Mouse (Mus musculus) adrenal gland, postnatal 14 days (tissue): Measurements from ENCODE around the gene Setd2. TPM values are rescaled to one million over a fixed set of nuclear protein-coding genes. Genes with fewer than 3 reads are reported as not detected.

Source experiments
- DNase-seq: peaks from one replicate; pipeline ENCODE4 v3.0.0; 2021; ENCODE audit warnings: mixed read lengths
- total RNA-seq: library from RNA; stranded (reverse); gene quantifications from 2 replicates; pipeline ENCODE4 v1.2.3, GENCODE M21; 2021

Gene Setd2
- total RNA-seq, 1 experiment from 2014 or later: 80.3 TPM

GRCm38 (mm10) chr9:110623416-110624195 is 91.2 kb downstream of the Setd2 start:
- DNase-seq: no peak

GRCm38 (mm10) chr9:110624361-110625166 is 92.2 kb downstream of the Setd2 start, which contains the start of gene Nradd:
Nradd (minus strand) TSS chr9:110624452.
- peak; percentile 95 for DNase-seq

DNA sequence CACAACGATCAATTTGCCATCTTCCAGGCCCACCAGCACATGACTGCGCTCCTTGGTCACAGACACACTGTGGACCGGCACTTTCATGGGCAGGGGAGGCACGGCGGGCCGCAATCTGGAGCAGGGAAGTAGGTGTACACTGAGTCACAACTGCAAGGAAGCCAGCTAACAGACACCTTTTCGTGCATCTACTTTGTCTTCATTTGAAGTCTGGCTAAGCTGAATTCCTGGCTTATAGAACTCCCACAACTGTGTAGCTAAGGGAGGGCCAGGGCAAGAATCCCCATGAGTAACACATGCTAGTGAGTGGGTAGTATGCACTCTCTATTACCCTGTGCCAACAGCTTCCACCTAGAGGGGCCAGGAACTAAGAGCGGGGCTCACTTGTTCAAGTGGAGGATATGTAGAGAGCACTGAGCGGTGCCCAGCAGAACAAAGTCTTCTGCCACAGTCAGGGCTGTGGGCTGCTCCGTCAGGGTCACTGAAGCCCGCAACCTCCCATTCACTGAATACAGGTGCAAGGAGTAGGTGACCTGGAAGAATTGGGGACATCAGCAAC is 93.0 kb downstream of the Setd2 start:
- no peak for DNase-seq

- DNase-seq: no peak
These were observed 97.8 kb downstream of the Setd2 start for GRCm38 (mm10) chr9:110630171-110630570.

DNA sequence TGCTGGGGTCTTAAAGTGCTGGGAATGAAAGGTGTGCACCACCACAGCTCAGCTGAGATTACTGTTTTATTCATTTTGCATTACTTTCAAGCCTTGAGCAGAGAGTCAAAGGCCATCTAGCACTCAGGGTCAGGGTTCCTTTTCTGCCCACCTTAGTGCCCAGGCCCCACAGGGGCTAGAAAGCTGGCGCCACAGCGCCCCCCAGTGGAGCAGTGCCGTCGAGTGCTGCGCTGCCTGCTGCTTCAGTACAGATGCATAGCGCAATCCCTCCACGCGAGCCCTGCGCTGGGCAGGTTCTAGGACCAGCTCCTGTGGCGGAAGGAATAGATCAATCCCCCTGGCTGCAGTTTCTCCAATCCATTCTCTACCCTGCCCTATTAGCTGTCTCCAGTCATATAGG is 98.8 kb downstream of the Setd2 start:
- peak; percentile 85 for DNase-seq

DNA sequence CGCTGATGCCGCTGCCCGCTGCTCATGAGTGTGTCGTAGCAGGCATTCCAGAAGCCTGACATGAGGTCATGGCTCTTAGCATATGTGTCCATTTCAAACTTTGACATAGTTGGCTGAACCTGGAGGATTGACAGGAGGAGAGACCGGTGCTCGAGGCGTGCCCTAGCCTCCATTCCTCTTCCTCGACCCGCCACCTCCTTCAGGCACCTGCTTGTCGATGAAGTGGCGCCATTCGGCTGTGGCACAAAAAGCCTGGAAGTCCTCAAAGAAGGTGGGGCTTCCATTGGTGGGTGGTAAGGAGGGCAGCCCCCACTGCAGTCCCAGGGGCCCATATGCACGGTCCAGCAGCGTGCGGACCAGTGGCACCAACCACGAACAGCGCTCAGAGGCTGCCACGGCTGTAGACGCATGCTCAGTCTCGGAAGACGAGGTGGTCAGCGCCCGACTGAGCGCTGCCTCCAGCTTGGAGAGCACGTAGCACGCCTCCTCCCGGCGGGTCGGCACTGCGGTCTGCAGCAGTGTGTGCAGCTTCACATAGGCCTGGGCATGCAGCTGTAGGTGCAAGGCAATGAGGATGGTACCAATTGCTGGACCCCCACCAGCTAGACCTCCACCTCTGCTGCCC is 99.4 kb downstream of the Setd2 start:
- peak; percentile 53 for DNase-seq

- DNase-seq: peak; percentile 57
These were observed 100.3 kb downstream of the Setd2 start for GRCm38 (mm10) chr9:110632671-110633070.

GRCm38 (mm10) chr9:110633882-110634281 is 101.5 kb downstream of the Setd2 start:
- no peak for DNase-seq

GRCm38 (mm10) chr9:110635225-110635624 is 102.8 kb downstream of the Setd2 start:
- peak; percentile 95 for DNase-seq

GRCm38 (mm10) chr9:110638611-110639021 is 106.2 kb downstream of the Setd2 start:
- no peak for DNase-seq

- DNase-seq: no peak
These were observed 108.6 kb downstream of the Setd2 start for GRCm38 (mm10) chr9:110641006-110641405.

GRCm38 (mm10) chr9:110642812-110643524 is 110.6 kb downstream of the Setd2 start:
- no peak for DNase-seq

DNA sequence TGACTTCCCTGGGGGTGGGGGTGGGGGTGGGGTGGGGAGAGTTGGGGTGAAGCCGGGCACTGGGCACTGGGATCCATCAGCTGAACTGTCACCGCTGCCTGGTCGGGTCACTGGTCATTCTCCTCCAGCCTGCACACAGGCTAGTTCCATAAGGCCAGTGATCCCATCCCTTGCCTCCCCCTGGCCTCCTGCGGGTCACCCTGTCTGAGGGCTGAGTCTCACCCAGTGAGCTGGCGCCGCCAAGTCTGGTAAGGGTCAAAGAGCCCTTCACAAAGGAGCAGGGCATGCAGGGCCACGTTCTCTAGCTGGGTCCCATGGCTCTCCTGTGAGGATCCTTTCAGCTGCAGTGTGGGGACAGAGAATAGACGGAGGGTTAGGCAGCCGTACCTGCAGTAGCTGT is 111.4 kb downstream of the Setd2 start:
- DNase-seq: no peak

GRCm38 (mm10) chr9:110644295-110644694 is 111.9 kb downstream of the Setd2 start:
- DNase-seq: no peak

DNA sequence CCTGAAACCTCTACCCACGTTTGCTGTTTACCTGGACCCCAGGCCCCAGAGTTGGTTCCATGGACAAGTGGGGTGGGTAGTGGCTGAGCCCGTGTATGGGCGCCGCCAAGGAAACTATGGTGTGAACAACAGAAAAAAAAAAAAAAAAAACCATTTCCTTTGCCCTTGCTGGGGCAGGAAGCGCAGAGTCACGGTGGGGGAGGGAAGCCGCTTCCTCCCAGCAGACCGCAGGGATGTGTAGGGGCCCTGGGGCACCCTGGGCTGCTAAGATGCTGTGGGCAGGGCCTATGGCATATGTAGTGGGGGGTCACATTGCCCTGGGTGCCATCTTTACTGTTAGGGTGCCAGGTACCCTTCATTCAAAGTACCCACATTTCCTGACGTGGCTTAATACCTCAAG is 112.8 kb downstream of the Setd2 start:
- peak; percentile 49 for DNase-seq

DNA sequence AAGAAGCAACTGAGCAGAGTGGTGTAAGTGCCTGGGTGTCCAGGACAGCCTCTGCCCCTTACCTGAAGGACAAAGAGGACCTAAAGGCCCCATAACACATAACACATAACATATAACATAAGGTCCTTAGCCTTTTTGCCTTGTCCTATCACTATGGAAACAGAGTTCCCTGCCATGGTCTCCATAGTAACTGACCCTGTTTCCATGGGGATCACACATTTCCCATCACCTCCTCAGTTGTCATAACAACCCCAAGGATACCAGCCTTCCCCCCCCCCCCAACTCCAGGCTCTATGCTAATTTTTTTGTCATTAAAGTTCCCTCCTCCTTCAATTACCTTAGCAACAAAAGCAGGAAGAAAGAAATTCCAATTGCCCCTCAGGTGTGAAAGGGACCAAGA is 117.4 kb downstream of the Setd2 start:
- DNase-seq: no peak

DNA sequence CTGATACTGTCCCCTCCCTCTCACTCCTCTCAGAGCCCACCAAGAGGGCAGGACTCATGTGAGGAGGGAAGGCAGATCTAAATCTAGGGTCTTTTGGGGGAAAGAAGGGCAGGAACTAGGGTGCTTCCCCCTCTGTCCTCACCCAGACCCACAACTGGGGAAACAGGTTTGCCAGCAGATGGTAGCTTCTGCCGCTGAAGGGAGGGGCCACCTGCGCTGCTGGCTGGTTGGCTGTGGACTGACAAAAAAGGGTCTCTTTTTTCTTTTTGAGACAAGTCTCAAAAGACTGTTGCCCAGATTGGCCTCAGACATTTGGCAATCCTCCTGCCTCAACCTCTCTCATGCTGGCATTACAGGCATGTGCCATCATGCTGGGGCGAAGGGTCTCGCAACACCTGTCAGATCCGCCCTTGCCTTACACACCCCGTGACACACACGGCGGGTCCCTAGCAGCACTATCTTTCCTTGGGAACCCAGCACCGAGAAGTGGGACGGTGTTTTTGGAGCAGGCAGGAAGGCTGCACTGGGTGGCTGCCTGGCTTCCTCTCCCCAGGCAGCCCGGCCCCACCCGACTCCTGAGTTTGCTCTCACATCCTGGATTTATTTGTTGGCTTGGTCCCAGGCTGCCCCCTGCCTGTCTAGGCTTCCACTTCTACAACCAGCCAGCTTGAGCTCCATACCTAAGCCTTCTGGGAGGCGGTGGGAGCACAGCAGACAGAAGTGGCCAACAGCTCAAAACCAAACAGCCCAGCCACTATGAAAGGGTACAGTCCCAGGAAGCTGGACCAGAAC is 119.7 kb downstream of the Setd2 start:
- peak; percentile 45 for DNase-seq

GRCm38 (mm10) chr9:110652963-110653654 is 120.7 kb downstream of the Setd2 start:
- DNase-seq: no peak

DNA sequence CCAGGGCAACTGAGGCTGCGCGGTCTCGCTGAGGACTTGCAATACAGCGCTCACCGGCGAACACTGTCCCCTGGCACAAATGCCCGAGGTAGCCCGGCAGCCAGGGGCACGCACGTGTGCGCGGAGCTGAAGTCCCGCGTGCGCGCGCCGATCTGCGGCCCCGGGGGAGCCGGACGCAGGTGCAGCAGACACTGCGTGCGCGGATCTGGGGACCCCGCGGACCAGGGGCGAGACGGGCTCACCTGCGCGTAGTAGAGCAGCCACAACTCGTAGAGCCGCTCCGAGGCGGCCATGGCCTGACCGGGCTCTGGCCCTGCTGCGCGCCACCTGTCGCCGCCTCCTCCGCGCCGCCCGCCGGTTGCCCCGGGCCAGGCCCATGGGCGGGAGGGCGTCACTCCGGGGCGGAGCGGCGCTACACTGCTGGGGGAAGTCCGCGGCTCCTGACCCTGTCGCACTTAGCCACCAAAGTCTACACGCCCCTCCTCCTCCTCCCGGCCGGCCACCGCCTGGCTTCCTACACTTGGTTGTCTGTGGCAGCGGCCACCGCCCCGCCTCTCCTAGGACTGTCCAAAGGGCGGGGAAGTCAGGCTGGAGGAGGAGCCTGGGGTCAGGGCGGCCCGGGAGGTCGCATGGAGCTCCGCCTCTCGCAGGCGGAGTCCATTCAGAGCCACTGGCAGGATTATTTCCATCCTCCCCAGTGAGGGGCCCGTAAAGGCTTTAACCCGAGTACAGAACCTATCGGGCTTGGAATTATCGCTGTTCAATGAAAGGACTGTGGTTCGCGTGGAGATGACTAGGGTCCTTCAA is 121.5 kb downstream of the Setd2 start, which contains the start of gene Nbeal2:
TSS of gene Nbeal2 (minus strand) at position 507 of the 807 bp plus-strand sequence.
- DNase-seq: peak; percentile 97
